Mouse (Mus musculus) spleen, adult 2 months (tissue): ENCODE results near the gene Vars. TPM values are rescaled to one million over a fixed set of nuclear protein-coding genes. Genes with fewer than 3 reads are reported as not detected.
"Not testable (repeated sequence)": the region's sequence is repeated elsewhere in the genome, so short reads cannot be mapped to it uniquely, and the experiment has no call there.

Experiments used
- DNase-seq, 2 experiments: peaks; one replicate each; pipeline versions ENCODE4 v3.0.0 to v3.0.0-alpha.2; 2012 to 2021; ENCODE audit warnings: low spot score in 2 of 2, low read depth in 1 of 2
- H3K27ac ChIP-seq: fragments of 200-500 bp; 2 replicates; pipeline ENCODE4 v1.5.1; 2012; ENCODE audit warnings: low read length, inconsistent platforms; ENCODE audit not compliant: insufficient read depth
- H3K27me3 ChIP-seq: fragments of 200-500 bp; 2 replicates; pipeline ENCODE4 v1.6.1; 2012; ENCODE audit warnings: mild to moderate bottlenecking, moderate library complexity, low read length, inconsistent platforms; ENCODE audit not compliant: control insufficient read depth, insufficient read depth
- H3K36me3 ChIP-seq: fragments of 200-500 bp; 2 replicates; pipeline ENCODE4 v1.6.1; 2012; ENCODE audit warnings: mild to moderate bottlenecking, low read length, inconsistent platforms; ENCODE audit not compliant: control insufficient read depth, insufficient read depth
- H3K4me1 ChIP-seq: fragments of 200-500 bp; 2 replicates; pipeline ENCODE4 v1.6.1; 2011; ENCODE audit warnings: inconsistent platforms; ENCODE audit not compliant: control insufficient read depth, insufficient read depth, insufficient read length
- H3K4me3 ChIP-seq: fragments of 200-500 bp; 2 replicates; pipeline ENCODE4 v1.5.1; 2011; ENCODE audit warnings: mild to moderate bottlenecking, inconsistent platforms; ENCODE audit not compliant: insufficient read depth, insufficient read length; ENCODE audit errors: extremely low read depth
- CTCF ChIP-seq: fragments of 200-500 bp; IDR thresholded peaks from 2 replicates; pipeline ENCODE4 v1.5.1; 2011; ENCODE audit warnings: mild to moderate bottlenecking, inconsistent platforms; ENCODE audit not compliant: insufficient read depth, insufficient read length, insufficient replicate concordance; ENCODE audit errors: extremely low read depth
- POLR2A ChIP-seq: fragments of 200-500 bp; IDR thresholded peaks from 2 replicates; pipeline ENCODE4 v1.6.1; 2011; ENCODE audit warnings: low read depth, low read length, inconsistent platforms
- WGBS: fragments of 180-500 bp; shearing (Covaris S2); methylation state at CpG from one replicate; pipeline ENCODE4 v1.1.7; 2018; 5-methylcytosine and 5-hydroxymethylcytosine counted together
- polyA plus RNA-seq: library from polyadenylated mRNA; depleted of rRNA; stranded (reverse); fragments of >200 nt; gene quantifications from 2 replicates; pipeline ENCODE4 v1.2.3, GENCODE M21; 2012

The Vars gene
- polyA plus RNA-seq, 1 experiment: 489 TPM

DNA sequence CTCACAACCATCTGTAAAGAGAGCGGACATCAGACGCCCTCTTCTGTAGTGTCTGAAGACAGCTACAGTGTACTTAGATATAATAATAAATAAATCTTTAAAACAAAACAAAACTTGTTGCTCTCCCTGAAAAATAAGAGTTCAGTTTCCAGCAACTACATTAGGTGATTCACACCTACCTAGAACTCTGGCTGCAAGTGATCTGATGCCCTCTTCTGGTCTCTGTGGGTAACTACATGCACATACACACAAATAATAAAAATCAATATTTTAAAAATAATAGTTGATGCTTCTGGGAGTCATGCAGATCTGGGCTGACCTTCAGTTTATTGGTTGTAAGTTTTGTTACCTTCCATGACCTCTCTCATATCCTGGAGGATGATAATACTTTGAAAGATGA lies 16.6 kb upstream of the Vars start:
- TF ChIP-seq POLR2A: no peak
- TF ChIP-seq CTCF: peak; percentile 12; the same call in 1 of the 2 replicates
- 82% methylated on average over 2 of the region's 2 CpGs for WGBS
- Histone ChIP-seq H3K27ac (no peak overlapping the region), H3K36me3 (peaks cover 7% of the 10 kb centered on the region; the same call in 1 of the 2 replicates), H3K27me3 (no peaks in the 10 kb centered on the region), H3K4me3 (no peak overlapping the region), H3K4me1 (peaks cover 4% of the 10 kb centered on the region; the same call in 1 of the 2 replicates)
- DNase-seq: no peak

DNA sequence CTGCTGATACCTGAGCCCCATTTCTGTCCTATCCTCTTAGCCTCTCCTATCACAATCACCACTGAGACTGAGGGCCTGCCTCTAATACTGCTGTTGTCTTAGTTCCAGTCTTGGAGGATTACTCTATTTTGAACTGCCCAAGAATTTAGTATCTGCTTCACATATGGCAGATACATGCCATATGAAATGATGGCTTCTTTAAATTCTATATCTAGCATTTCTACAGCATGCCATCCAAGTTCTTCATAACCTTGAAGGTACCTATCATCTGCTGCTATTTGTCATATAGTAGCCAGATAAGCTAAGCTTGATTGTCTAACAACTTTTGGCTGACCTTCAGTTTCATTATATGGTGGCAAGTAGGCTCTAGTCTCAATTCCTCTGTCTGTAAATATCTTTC lies 6.0 kb upstream of the Vars start:
- Histone ChIP-seq H3K4me1 (no peaks in the 10 kb centered on the region; the same call in 1 of the 2 replicates), H3K27ac (no peak overlapping the region)
- TF ChIP-seq POLR2A (no peak), CTCF (no peak)

DNA sequence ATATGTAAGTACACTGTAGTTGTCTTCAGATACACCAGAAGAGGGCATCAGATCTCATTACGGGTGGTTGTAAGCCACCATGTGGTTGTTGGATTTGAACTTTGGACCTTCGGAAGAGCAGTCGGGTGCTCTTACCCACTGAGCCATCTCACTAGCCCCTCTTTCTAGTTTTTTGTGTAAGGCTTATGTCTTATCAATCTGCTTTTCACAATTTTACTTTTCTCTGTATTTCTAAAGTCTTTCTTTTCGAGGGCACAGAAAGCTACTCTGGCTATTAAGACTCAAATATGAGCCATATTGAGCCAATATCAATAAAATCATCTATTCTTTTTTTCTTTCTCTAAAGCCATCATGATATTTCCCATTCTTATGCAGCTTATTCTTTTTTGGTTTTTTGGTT lies 5.6 kb upstream of the Vars start:
- not testable (repeated sequence) for H3K27ac ChIP-seq, H3K27me3 ChIP-seq, H3K4me1 ChIP-seq, H3K4me3 ChIP-seq, DNase-seq
- H3K36me3 ChIP-seq: peaks cover 16% of the 10 kb centered on the region
- 78% methylated on average over 4 of the region's 4 CpGs for WGBS

More for the DNA sequence above, 6.0 kb upstream of the Vars start:
- no peaks in the 10 kb centered on the region for H3K27me3 ChIP-seq
- no peak overlapping the region for H3K4me3 ChIP-seq
- peaks cover 16% of the 10 kb centered on the region for H3K36me3 ChIP-seq
- DNase-seq: no peak

DNA sequence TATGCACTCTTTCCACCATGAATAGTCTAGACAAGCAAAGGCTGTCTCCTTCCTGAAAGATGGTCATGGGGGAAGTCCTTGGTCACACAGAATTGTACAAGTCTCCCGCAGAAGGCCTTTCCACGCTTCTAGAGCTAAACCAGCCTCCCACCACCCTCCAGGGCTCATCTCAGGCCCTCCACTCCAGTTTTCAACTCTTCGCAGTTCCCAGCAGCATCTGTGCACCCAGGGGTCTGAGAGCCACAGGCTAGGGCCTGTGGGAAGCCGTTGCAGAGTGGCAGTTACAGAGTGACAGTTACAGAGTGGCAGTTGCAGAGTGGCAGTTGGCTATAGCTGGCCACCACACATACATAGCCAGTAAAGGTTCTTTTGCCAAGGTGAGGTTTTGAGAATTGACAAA lies 4.9 kb upstream of the Vars start:
- Histone ChIP-seq H3K36me3 (peaks cover 16% of the 10 kb centered on the region), H3K27ac (0 out of 2 replicates have a peak overlapping the region, but pooled peaks have one; percentile 20)
- WGBS: 64% methylated on average over 4 of the region's 4 CpGs
- not testable (repeated sequence) for H3K27me3 ChIP-seq, H3K4me3 ChIP-seq, DNase-seq, H3K4me1 ChIP-seq

DNA sequence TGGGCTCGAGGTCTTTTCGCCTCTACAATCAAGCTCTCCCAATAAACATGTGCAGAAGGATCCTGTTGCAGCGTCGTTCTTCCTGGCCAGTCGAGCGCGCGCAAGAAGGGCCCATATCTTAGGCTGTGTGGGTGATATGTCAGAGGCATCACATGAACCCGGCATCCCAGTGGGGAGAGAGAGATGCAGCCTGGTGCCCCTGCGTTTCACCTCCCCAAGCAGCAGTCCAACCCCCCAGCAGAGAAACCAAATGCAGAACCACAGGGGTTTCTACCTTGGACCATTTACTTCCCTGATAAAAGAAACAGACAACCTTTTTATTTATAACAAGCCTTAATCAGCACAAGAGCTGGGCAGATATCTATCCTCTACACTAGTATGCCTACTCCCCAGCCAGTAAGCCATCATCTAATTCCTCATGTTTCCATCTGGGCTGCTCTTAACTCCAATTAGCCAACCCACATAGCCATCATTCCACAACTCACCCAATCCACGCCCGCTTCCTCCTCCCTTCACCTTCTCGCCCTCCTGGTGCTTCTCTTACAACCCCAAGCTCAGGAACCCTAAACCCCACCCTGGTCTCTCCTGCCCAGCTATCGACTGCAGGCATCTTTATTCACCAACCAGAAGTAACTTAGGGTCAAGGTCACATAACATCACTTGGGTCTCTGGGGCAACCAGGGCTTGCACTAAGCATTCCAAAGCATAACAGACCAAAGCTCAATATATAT lies 4.2 kb upstream of the Vars start:
- Histone ChIP-seq H3K27me3 (no peaks in the 10 kb centered on the region), H3K4me1 (no peaks in the 10 kb centered on the region; the same call in 1 of the 2 replicates), H3K36me3 (peaks cover 16% of the 10 kb centered on the region), H3K27ac (no peak overlapping the region), H3K4me3 (peak overlapping the region; percentile 32)
- TF ChIP-seq CTCF (no peak), POLR2A (no peak)
- 79% methylated on average over 14 of the region's 14 CpGs for WGBS
- no peak for DNase-seq

DNA sequence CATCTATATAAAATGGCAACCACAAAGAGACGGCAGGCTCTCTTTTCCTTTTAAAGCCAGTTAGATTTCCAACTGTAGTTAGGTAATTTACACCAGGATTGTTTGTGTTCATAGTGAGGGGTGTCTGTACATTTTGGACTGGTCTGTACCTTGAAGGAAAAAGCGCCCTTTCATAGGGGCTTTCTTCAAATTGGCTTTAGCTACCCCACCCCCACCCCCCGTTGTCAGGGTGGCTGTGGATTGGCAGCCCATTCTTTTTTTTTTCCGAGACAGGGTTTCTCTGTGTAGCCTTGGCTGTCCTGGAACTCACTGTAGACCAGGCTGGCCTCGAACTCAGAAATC lies 3.7 kb upstream of the Vars start:
- TF ChIP-seq POLR2A: no peak
- no peak for TF ChIP-seq CTCF
- 73% methylated on average over 5 of the region's 5 CpGs for WGBS
- peak overlapping the region; percentile 36 for H3K4me3 ChIP-seq
- H3K36me3 ChIP-seq: peaks cover 16% of the 10 kb centered on the region
- no peaks in the 10 kb centered on the region for H3K27me3 ChIP-seq
- no peak for DNase-seq
- H3K27ac ChIP-seq: no peak overlapping the region
- H3K4me1 ChIP-seq: no peaks in the 10 kb centered on the region; the same call in 1 of the 2 replicates

DNA sequence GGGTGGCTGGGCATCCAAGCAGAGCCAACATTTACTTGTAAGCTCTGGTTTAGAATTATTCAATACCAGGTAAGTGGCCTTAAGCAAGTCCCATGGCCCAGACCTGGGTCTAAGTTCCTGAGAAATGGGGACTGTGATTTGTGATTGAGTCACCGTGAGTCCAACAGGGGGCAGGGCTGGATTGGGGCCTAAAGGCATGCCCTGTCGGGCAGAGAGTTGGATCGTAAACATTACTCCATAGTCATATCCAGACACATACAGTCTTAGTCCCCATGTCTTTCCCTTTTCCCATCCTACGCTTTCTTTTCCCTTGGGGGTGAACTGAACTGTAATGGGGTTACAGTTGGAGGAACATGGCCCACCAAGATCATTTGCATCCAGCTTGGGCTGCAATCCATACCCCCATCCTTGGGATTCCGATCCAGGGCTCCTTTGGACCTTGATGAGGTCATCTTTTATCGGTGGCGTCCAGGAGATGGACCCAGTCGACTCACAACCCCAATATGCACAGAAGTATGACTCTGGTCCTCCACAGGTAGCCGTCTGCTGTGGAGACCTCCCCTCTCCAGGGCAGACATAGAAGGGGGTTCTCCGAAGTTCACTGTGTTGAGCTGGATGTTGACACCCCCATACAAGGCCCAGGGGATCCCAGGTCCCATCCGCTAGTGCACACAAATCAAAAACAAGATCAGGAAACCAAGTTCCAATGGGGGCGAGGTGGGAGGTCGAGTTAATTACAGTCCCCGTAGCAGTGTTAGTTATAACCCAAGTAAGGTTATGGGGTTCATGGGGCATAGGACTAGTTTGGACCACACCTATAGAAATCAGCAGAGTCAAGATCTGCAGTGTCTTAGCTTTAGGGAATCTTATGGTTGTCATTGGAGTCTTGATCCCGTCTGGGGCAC lies 2.0 kb upstream of the Vars start:
- no peak for DNase-seq
- TF ChIP-seq POLR2A (no peak), CTCF (no peak)
- no peaks in the 10 kb centered on the region; the same call in 1 of the 2 replicates for H3K4me1 ChIP-seq
- peak overlapping the region; percentile 61 for H3K4me3 ChIP-seq
- H3K27ac ChIP-seq: peak overlapping the region; percentile 87
- H3K36me3 ChIP-seq: peaks cover 16% of the 10 kb centered on the region
- 46% methylated on average over 15 of the region's 15 CpGs for WGBS
- no peaks in the 10 kb centered on the region for H3K27me3 ChIP-seq
